Mouse (Mus musculus) lung, postnatal 36 days (tissue): ENCODE results near the gene Eif2d.

Experiments
- DNase-seq: peaks from one replicate; pipeline ENCODE4 v3.0.0; 2022; ENCODE audit warnings: mixed read lengths

Gene Eif2d

DNA sequence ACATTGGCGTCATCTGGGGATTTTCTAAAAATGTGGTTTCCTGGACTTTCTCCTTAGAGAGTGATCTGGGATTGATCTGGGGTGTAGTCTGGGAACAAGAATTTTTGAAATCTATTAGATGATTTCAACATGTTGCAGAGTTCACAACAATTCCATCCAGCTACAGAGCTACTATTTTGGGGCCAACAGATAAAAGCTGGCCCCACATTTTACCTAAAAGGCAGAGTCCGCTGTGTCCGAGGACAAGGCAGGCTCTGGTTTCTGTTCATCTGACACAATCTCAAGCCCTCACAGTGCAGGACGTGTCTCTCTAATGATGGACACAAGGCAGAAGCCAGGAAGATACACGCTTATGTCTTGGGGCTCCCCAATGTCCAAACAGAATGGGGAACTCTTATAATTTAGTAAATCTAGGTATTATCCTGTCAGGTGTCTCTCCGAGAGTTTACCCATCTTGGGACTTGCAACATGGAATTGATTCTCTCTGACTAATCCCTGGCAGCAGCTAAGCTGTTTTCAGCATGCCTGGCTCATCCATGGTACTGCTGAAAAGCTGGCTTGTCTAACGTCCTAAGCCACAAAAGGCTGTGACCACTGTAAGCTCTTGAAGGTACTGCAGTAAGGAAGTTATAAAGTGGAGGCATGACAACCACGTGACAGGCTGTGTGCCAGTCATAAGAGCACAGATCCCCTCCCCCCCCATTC, 32.1 kb downstream of the Eif2d start:
- no peak for DNase-seq

DNA sequence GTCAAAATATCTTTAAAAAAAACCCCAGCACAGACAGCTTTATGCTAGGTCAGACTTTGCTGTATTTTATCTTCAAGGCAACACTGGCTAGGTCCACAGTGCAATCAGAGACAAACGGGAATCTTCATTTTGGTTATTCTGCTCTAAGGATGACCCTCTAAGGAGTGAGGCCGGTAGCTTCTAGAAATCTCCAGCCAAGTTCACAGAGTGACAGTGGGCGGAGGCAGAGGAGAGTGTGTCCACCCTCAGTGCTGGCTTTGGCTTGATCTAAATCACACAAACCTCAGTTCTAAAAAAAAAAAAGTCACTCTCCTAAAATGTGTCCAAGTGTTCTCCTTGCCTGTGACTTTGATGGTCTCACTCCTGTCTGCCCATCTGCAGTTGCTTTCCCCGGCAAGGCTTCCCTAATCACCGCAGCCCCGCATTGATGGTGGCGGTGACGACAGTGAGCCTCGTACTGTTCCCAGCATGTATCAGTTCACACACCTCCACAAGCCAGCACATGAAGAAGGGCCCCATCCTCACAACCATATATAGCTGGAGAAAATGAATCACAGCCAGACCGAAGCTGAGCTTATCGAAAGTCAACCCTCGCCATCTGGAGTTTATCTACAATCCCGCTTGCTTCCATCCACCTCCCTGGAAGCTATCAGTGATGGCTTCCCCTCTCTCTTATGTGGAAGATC, 33.0 kb downstream of the Eif2d start:
- DNase-seq: no peak

DNA sequence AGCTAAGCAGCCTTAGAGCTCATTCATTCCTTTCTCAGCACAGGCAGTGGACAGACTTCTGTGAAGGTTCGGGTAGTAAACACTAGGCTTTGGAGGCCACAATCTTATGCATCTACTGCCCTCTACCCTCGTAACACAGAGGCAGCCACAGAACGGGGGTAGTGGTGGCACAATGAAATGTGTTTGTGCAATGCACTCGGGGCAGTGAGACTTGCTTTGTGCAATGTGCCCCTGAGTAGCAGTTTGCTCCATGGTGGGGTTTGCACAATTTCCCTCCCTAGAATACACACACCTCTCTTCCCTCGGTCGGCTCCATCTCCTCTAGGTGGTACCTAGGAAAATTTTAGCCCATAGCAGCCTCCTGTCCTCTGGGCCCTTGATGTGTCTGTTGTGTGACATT, 34.0 kb downstream of the Eif2d start:
- DNase-seq: peak; percentile 45

DNA sequence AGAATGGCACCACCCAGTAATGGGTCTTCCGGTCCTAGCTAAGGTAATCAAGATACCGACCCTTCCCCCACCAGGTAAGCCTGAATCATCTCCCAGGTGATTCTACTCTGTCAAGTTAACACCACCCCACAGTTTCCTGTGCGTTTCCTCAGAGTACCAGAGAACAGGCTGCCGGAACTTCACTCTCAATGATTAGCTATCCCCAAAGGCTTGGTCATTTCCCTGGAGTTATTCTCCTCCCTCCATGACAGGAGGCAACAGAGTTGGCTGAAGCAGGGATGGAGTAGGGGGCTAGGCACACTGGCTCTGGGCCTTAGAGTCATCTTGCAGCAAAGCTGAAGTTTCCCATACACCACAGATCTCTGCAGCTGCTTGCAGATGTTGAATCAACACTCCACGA, 34.9 kb downstream of the Eif2d start:
- no peak for DNase-seq

DNA sequence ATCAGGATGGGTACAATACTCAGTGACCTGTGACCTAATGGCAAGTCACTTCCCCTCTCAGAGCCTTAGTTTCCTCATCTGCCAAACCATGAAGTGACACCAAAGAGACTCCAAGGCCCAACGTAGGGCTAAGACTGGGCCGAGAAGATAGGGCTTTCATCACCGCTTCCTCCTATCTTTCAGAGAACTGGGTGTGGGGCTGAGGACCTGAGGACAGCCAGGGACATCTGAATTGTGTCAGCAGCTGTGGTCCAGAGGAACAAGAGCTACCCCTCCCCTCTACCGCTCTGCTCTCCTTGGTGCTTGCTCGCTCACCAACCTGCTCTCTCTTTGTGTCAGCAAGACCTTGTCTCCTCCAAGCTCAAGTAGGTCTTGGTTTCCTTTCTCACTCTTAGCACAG, 35.7 kb downstream of the Eif2d start:
- DNase-seq: peak; percentile 69

DNA sequence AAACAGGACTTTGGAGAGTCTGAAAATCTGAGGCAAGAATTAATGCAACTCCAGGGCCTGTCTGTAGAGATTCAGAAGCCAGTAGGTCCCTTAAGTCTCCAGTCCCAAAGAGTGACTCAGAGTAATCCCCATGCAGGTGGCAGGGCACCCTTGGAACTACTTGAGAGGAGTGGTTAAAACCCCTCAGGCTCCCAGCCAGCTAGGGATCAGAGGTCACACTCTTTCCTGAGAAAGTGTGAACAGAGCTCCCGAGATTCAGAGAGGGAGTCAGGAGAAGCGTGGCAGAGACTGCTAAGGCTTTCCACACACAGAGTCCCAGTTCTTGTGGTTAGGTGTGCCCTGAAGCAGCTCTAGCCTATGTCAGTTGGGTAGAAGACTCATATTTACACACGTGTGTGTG, 40.8 kb downstream of the Eif2d start:
- peak; percentile 76 for DNase-seq

DNA sequence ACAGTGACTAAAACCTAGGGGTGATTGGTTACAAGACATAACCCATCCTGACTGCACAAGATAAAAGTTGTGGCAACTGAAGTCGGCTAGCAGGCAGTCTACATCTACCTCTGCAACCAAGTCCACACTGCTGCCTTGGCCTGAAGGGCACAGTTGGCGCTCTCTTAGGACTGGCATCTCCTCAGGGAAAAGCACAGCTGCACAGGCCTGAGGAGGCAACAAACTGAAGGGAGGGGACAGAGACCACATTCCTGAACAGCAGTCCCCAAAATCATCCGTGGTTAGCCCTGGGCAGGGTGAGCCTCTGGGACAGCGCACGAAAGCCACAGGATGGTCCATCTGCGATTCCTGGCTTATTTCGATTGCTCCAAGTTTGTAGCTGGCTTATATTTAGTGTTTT, 42.7 kb downstream of the Eif2d start:
- no peak for DNase-seq

DNA sequence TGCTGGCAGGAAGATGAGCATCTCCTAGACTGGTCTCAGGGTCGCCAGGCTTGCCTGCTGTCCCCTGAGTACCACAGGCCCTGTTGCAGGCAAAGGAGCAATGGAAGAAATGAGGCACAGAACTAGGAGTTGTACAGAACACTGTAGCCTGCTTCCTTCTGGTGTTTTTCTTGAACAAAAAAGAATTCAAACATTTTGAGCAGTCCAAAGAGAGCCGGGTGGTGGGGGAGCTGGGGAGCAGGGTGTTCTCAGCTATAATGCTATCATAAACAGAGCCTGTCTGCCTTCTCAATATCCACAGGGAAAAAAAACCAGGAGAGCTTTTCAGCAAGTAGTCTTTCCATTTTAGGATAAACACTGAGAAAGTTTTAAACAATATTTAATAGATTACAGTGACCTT, 43.1 kb downstream of the Eif2d start:
- DNase-seq: no peak

DNA sequence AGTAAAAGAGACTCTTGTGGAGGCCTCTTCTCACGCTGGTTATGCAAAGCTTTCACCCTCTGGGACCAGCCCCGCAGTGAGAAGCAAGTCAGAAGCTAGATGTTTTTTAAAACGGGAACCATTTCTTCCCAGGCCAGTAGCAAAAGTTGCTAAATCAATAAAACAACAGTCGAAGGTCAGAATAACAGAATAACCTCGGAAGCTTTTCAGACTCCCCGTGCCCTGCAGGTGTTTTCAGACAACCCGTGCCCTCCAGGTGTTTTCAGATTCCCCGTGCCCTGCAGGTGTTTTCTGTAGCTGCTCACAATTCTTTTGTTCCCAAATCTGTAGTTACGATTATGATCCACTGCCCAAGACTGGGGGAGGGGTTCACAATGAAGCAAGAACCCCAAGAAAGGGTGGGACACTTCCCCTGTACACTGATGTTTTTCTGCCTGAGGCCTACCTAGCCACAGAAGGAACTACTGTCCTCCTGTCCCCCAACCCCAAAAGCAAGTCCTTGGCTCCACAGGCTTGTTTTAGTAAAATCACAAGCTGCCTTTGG, 45.5 kb downstream of the Eif2d start:
- no peak for DNase-seq

DNA sequence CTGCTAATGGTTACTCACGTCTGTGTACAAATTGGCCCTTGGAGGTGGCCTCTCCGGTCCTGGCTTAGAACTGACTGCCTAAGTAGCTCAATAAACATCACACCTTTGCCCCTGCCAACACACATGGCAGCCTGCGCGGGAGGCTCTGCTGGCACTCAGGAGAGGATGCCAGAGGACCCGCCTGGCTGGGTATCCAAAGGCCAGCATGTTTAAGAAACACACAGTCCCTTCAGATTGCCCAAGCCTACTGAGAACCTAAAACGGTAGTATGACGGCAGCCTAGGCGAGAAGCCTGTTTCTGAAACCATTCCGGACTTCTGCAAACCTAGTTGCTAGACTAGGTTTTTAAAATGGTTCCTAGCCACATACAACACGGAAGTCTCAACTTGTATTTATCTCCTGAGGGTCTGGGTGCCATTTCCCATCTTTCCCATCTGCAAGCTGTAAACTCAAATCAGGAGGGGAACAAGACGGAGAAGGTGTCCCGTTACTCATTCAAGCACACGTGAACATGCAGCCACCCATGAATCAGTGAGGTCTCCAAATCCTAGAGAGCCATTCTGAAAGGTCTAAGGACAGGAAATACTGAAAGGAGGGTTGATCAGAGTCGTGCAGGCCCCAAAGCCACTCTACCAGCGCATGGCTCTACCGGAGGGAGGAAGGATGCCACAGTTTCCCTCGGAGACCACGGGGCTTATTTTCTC, 46.3 kb downstream of the Eif2d start:
- peak; percentile 57 for DNase-seq

DNA sequence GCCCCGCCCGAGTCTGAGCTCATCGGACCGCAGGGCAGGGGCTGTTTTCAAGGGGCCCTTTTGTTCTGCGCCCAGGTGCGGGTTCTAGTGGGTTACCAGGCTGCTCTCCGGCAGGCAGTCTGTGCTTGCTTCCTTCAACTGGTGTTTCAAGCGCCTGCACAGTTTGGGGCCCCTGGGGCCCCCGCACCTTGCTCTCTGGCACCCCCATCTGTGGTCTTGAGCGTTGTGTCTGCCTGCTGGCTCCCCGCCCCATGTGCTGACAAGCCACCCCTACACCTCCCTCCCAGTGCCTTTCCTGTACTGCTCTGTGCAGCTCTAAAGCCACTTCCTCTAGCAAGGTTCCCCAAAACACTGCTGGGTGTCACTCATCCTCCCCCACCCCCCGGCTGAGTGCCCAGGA, 47.0 kb downstream of the Eif2d start:
- DNase-seq: peak; percentile 84

DNA sequence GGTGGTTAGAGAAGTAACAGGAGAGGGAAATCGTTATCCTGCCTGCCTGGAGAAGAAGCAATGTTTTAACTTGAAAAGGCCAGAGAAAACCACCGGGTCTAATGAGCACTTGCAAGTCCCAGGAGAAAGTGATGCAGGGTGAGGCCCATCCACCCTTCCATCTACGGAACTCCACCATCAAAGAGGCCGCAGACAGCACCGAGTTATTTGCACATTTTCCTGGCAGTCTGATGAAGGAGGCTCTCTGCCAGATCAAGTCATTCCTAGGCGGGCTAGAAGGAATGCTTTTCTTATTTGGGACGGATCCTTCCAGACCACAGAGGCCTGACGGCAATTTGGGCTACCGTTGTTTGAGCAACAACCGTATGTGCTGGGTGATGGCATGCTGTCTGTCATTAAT, 47.6 kb downstream of the Eif2d start:
- peak; percentile 48 for DNase-seq

DNA sequence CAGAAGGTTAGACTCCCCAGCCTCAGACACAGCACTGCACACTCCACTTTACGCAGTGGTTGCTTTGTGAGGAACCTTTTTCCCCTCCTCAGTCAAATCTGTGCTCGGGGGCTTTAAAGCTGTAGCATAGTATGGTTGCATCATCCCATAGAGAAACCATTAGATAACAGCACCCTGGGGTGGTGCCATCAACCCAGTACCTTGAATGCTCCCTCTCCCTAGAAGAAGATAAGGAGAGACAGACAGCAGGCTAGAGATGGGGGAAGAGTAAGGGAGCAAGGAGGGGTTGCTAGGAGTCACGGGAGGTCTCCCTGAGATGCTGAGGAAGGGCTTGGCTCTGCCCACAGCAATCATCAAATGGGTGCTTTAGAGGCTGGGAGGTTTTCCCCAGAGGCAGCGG, 48.4 kb downstream of the Eif2d start:
- DNase-seq: no peak

DNA sequence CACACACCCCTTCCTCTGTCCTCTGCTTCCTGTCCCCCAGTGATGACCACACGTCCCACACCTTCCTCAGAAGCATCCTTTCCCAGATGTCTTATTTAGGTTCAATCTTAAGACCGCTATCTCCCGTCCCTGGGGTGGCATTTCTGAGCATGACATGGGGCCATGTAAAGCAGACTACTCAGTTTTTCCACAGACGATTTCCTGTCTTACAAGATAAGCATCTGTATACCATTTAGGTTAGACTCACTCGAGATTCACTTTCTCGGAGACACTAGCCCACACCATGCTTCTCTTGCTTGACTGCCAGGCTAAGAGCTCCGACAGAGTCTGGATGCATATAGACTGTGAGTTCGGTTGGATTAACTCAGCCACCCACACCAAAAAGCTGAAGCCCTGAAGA, 51.5 kb downstream of the Eif2d start:
- no peak for DNase-seq

DNA sequence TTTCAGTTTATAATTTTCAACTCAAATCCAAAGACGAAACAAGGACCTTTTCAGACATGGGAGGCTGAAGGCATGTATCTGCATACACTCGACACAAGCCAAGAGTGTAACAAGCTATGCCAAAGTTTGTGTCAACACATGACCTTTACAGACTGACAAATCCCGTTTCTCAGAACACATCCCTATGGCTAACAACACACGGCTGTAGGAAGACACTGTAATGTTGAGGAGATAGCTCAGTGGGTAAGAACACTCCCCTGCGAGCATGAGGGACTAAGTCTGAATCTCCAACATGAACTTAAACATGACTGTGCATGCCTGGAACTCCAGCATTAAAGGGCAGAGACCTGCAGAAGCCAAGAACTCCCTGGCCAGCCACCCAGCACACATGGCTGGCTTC, 53.4 kb downstream of the Eif2d start:
- DNase-seq: no peak

DNA sequence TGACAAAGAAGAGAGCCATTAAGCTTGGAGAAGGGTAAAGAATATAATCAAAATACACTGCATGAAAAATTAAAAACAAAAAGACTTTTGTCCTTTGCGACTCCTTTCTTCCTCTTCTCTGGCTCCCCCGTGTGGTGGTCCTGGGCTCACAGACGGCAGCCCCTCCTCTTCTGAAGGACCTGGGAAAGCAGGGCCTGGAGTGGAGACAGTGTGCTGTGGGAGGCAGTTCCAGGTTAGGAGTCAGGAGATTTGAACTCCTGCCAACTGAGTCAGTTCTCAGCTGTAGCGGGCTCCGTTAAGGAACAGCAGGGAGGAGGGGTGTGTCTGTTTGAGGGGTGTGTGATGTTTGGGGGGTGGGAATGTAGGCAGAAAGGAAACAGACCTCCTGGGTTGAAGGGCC, 54.5 kb downstream of the Eif2d start:
- peak; percentile 80 for DNase-seq

DNA sequence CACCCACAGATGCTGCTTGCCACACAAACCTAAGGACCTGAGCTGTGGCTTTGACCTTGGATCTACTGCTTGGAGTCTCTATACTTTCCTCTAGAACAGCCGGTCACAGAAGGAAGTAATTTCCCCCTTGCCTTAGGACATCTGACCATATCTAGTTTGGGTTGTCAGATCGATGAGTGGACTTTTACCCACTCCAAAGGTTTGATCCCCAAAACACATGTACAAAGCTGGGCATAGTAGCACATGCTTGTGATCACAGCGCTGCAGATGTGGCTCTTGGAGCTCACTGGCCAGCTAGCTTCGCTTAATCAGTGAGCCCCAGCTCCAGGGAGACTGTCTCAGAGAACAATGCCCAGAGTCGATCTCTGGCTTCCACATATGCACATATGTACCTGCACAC, 55.1 kb downstream of the Eif2d start:
- DNase-seq: no peak

DNA sequence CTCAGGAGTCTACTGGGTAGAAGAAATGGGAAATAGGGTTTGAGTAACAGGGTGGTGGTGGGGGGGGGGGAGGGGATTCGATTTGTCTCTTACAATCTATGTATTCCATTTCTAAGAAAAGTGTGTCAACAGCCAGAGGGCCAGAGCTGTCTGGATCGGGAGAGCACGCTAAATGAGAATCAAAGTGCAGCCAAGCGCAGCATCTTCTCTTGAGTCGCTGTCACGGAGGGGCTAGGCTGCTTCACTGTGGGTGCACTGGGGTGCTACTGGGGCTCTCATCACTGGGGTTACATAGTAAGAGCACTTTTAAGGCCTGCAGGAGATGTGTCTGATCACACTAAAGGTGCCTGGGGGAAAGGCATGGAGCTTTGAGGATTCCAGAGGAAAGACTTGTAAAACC, 55.8 kb downstream of the Eif2d start:
- no peak for DNase-seq

DNA sequence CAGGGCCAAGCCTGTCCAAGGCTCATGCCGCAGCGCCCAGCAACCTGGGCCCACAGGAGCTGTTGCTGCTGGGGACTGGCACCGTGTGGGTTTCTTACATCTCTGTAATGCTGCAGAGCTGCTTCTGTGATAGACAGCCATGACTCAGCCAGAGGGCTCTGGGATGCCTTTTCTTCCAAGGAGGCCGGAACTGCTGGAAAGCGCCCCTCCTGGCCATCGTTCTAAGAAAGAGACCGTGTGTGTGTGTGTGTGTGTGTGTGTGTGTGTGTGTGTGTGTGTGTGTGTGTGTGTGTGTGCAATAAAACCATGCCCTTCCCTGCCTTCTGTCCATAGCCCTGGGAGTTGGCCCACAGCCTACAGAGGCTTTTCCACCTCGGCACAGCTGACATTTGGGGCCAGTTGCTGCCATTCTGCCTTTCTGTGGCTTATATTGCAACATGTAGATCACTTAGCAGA, 57.0 kb downstream of the Eif2d start:
- no peak for DNase-seq

DNA sequence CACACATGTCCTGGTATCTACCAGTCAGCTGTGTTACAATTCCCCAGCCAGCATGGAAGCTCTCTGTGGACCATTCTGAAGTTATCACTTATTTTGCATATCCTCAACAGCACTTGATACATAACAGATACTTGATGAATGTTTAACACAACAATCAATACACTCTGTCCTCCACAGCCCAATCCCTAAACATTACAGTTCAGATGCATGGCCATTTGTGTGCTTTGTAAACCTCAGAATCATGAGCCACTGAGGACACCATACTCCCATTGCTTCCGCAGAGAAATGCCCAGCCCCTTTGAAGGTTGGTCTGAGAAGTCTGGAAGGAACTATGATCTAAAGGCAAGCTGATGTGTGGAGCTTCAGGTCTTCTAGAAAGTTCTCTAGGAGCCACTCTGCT, 58.7 kb downstream of the Eif2d start:
- no peak for DNase-seq

DNA sequence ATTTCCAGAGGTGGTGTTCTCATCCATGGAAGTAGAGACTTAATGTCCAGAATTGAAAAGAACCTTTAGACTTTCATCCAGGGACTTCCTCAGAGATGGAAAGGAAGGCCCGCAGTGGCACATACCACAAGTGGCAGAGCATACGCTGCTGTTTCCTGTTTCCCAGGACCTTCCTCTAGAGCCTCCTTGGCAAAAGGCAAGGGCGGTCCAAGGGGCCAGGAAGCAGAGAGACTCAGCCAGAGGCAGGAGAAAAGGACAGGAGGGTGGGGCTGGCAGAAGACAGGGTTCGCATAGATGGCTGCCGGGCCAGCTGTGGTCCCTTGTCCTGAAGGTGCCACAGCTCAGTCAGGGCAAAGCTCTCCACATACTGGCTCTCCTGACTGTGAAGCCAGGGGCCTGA, 60.0 kb downstream of the Eif2d start:
- no peak for DNase-seq

DNA sequence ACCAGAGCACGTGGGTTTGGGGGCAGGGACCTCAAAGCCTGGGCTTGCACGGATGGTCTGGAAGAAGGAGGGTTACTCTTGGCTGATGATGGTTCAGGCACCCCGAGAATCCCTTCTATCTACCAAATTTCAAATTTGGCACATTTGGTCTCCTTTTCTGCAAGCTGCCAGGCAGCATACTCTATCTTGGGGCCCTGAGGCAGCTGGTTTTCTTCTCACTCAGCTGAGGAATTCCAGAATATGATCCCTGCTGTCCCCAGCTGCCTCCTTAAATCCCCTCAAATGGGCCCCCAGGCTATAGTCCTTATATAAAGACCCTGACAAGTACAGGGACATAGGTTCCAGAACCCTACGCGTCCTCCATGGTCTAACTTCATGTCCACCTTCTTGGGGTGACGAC, 60.4 kb downstream of the Eif2d start:
- no peak for DNase-seq

DNA sequence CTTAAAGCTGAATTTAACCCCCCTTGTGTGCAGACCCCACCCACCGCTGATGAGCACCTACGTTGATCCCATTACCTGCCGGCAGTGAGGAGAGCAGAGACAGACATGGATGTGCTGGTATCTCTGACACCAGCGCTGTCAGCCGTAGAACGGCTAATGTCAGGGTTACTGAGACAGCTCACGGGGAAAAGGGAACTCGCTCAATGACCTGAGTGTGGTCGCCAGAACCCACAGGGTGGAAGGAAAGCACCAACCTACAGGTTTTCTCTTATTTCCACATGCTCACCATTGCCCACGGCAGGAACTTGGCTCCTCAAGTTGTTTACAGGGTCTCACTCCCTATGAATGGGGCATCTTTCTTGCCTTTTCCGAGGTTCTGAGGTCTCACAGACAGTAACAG, 66.0 kb downstream of the Eif2d start:
- DNase-seq: no peak
